Mouse (Mus musculus) kidney, postnatal 14 days (tissue): ENCODE data around the gene Tmem129.

ENCODE experiments used
- DNase-seq: peaks from one replicate; pipeline ENCODE4 v3.0.0; 2022; ENCODE audit warnings: mixed read lengths

Gene Tmem129

DNA sequence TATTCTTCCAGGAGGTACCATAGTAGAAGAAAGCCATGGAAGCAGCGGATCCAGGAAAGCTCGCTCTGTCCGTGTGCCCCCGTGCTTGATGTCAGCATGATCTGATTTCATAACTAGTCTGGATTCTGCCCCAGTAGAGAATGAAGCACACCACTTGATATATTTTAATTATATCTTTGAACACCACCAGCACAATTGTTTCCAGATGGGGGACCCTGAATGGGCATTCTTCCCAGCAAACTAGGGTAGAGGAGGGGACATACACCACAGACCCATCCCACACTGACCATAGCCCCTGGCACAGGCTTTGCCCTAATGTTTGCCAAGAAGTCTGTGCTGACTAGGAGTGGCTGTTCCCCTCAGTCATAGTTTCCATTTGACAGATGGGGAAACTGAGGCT, 26.7 kb upstream of the Tmem129 start:
- no peak for DNase-seq

DNA sequence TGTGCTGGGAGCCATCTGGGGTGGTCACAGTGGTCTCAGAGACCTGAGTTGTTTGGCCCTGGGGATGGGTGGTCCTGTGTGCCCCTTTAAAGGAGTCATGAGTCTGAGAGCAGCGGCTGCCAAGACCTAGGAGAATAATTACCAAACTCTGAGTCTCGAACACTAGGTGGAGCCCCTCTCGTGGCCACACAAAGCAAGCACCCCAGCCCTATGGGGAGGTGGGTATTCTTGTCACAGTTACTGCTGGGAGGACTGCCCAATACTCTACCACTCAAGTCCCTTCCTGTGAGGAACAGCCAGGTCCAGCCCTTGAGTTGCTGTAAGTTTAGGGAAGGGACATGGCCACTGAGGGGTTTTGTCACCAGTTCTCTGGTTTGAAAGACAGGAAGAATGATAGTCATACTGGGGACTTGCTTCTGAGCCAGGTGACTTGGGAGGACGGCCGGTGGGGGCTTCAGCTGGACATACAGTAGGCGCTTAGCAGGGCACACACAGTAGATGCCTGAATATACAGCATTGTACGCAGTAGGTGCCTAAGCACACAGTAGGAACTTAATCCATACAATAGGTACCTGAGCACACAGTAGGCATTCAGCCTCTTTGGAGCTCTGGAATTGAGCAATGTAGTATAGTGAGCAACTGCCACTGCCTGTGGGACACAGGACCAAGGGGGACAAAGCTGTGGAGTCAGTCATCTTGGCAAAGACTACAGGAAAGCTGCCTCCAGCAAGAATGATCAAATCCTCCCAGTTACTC, 25.9 kb upstream of the Tmem129 start:
- DNase-seq = peak; percentile 82

DNA sequence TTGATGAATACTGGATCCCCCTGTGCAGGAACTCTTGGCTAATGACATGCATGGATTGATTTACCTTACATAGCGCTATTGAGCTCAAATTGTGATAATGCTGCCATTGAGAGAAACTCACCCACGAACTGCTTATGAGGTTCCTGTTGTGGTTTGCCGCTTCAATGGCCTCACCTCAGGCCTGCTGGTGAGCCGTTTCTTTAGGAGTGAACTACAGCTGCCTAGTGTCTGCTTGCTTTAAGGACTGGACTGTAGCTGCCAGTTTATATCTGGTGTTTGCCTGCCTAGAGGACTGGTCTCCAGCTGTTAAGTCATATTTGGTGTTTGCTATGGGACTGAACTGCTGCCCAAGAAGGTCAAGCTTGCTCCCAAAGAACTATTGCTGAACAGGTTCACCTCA, 24.7 kb upstream of the Tmem129 start:
- no peak for DNase-seq

DNA sequence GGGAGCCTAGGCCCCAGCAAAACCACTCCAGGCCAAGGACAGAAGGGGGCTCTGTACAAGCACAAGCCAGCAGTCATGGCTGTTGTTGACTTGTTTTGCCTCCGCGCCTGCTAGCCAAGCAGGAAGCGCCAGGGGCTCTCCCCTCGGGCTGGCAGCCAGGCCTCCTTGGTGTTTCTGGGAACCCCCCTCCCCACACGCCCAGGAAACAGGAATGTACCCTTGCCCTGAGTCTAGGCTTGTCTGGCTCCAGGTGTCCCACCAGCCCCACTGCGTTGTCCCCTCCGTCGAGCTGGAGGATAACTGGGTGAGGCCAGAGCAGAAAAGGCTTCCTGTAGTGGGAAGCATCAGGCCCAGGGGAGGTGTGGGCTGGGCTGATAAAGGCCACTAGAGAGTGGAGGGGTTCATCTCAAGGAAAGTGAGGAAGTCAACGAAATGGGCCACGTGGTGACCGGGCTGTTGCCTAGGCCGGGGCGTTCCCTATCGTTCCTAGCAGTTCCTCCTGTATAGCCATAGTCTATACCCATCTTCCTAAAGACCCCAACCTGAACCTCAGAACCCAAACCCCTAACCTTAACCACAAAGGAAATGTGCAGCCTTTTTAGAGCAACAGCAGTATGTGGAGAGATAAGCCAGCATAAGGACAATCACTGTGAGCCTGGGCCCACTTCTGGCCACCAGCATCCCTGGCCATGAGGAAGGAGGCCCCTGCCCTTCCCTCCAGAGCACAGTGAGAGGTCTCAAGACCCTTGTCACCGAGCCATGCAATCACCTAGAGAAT, 23.6 kb upstream of the Tmem129 start:
- no peak for DNase-seq

DNA sequence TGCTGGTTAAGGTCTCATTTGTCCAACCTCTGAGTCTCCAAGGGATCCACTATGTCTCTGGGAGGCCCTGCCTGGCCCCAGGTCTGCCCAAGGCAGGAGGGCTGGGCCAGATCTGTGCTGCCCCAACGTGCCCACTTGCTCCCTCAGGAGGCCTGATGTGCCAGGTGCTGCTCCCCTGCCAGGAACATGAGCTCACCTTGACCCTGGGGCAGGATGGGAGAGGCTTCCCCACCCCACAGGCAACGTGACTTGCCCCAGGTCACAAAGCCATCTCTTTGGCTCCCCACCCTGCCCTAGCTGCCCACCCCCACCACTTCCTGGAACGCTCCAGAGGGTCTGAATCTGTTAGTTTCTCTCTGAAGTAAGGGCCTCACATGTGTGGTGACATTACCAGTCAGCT, 22.8 kb upstream of the Tmem129 start:
- no peak for DNase-seq

DNA sequence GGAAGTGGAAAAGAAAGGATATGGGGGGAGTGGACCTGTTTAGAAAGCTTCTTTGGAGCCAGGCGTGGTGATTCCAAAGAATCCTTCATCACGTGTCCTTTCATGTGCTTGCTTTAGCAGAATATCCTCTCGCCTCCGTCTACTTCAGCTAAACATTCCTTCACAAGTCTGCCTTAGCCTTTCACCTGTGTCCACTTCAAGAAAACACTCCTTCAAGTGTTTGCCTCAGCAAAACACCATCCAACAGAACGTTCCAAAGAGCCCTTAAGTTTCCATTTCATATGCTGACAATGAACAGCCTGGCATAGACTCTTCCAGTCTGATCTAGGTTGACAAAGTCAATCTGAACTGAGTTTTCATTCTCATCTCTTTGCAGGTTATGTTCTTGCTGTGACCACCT, 20.0 kb upstream of the Tmem129 start:
- DNase-seq = no peak

DNA sequence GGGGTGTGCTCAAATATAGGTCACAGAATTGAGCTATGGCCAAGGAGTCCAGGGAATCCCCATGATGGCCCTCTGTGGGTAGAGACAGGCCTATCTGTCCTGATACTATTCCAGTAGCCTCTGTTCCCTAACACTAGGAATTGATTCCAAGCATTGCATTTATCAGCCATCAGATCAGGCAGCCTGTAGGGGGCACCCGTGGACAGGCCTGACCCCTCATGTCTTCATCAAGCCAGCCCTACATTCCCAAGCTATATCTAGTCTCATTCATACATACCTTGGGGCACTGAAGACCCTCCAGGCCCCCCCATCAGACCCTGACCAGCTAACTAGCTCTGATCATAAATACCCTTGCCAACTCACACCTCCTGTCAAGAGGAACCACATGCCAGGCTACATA, 17.7 kb upstream of the Tmem129 start:
- DNase-seq = peak; percentile 78

DNA sequence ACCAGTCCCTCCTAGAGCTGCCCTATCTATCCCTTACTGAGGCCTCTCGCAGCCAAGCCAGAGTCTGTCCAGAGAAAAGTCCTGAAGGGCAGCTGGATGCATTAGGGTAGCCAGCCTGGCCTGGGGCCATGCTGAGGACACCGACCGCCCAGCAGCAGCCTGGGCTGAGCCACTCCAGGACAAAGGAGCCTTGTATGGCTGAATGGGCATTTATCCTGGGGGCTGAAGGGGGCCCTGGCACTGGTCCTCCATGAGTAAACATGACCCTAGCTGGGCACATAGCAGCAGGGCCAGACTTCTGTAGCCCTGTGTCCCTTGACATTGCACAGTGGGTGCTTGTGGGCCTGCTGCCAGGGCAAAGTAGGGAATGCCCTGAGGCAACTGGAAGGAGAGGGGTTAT, 16.2 kb upstream of the Tmem129 start:
- DNase-seq = no peak

DNA sequence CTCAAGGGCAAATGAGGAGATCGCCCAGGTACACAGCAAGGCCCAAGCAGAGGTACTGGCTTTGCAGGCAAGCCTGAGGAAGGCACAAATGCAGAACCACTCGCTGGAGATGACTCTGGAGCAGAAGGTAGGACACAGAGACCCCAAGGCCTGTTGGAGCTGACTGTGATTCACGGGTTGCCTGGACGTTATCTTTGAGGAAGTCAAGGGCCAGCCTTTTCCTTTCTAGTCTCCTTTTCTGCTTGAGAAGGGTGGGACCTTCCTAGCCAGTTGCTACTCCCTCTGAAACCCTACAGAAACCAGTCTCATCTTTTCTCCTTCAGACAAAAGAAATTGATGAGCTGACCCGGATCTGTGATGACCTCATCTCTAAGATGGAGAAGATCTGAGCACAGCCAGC, 13.4 kb upstream of the Tmem129 start:
- no peak for DNase-seq

DNA sequence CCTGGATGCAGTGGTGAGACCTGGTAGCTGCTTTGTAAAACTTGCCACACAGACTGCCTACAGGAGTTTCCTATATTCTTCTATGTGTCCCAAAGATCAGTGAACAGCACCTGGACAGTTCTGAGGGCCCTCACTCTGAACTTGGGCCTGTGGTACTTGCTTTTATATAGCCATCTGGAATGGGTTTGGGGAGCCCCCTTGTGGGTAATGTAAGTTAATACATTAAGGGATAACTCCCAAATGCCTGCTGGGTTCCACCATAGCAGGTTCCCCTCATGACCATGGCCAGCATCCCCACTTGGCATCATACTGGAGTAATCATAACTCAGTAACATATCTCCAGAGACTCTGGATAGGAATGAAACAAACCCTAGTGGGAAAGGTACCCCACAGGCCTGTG, 10.0 kb upstream of the Tmem129 start:
- peak; percentile 37 for DNase-seq

DNA sequence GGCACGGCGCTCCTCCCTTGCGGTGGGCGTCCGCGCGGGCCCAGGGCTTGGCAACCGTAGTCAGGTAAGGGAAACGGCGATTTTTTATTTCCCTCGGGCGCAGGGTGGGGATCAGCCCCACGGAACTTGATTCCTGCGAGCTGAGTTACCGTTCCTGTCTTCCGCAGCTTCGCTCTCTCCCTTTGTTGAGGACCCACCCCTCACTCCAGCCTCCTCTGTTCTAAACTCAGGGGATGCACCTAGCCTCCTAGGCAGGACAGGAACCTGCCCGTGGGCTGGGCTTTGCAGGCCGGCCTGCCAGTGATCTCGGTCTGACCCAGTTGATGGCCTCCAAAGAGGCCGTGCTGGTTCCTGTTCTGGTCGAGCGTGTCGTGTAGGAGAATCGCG, 441 bp upstream of the Tmem129 start:
- no peak for DNase-seq

DNA sequence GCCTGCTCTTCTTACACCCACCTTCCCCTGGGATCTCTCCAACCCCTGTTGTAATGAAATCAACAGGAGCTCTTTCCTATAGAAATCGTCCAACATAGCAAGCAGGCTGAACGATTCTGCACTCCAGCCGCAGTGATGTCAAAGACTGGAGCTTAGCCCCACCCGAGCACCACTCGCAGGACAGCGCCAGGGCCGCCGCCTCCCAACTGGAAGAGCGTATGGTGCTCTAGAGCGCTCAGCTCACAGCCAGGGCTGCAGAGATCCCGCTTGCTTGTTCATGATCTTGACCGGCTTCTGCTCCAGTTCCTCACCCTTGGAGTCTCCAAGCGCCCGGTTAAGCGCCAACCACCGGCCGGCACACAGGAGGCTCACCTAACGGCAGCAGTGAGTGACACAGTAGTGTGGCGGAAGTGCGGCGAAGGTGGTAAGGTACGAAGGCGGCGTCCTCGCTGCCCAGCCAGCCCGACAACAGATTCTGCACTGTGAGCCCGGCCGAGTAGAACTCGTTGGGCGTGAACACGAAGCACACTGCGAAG, 897 bp downstream of the Tmem129 start:
- no peak for DNase-seq

DNA sequence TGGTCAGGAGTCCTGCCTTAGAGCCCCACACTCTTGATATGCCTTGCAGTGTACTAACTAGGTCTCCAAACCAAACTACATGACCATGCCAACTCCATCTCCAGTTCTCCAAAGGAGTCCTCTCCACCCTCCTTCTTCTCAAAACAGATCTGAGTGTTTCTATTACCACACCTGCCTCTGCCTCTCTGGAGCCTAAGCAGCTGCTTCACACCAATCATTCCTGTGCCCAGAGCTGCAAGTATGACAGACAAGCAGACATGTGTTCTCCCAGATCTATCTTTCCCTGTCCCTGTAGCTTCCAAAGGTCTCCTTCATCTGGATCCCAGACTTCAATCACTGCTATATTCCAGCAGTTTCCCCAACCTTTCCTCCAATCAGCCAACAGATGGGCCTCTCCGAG, 1.5 kb downstream of the Tmem129 start:
- no peak for DNase-seq

DNA sequence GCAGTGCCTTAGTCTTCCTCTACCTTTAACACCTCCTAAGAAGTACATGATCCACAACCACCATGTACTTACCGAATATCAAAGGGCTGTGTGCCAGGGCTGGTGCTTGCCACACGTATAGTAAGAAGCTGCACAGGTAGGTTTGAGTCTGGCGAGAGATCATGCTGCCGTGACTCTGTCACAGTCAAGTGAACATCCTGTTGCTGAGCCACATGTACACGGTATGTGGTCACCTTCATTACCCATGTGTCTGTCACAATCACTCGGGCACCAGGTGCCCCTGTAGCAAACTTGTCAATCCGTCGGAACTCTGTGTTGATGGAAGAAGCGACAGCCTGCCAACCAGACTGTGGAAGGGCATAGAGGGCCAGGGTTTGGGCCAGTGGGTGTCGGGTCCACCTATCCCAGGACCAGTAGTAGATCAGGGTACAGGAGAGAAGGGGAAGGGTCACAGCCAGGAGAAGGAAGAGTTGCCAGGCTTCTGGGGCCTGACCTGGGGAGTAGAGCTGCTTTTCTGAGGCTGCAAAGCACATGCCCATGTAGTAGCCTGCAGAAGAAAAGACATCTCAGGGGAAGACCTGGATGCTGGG, 2.9 kb downstream of the Tmem129 start:
- DNase-seq = no peak

DNA sequence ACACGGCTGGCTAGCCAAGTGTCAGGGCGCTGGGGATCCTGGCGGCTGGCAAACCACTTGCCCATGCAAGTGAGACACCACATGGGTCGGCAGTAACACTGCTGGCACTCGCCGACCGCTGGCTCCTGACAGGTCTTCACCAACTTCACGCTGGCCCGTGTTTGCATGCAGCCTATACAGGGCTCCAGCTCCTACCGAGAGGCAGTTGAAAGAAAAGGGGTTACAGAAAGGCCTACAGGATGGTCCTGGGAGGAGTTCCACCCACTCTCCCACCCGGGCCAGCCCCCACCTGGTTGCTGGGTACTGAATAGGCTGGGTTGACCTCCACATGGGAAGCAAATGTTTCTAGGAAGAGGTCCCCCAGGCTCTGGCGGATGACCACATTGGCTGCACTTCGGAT, 3.8 kb downstream of the Tmem129 start:
- DNase-seq = no peak

DNA sequence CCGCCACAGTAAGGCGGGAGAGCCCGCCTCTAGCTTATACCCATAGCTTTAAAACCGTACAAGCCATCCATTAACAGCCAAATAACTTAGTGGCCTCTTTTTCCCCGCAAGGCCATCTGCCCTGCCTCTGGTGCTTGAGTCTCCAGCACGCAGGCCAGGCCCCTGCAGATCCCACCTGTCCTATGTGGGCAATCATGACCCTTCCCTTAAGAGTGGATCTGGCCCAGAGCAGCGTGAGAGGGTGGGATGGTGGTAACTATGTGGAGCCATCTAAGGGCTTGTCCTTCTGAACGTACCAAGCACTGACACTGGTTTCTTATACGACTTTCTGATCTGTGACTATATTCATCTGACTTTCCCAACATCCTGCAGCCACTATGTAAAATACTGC, 5.4 kb downstream of the Tmem129 start:
- DNase-seq = no peak

DNA sequence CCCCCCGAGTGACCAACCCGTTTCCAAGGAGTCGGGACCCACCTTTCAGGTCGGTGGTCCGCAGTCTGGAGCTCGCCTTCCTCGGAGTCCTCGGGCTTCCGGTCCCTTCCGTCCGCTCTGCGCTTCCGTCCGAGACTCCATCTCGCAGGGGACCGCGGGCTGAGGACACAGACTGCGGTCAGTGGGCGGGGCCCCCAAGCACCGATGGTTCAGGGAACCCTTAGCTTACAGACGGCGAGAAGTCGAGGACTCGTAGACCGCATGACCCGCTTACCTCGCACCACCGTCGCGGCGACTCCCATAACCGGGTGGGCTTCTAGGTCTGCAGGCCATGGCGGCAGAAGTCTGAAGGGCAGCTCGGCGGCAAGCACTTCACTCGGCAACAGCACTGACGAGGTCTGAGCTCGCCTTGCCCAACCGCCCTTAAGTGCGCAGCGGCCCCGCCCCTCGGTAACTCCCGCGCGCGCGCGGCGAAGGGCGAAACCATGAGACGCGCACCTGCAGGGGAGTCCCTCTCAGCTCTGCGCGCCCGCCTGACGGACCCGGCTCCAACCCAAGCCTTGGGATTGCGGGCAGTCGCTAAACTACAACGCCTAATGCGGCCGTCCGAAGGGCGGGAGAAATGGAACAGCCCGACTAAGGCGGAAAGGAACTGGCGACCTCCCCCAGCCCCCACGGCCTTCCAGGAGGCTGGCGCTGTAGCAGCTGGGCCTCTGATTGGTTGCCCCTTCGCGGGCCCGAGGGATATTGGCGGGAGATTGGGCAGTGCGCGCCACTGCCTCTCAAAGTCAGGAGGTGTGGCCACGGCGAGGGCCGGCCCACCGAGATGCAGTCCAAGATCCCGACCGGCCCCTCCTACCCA, 6.1 kb downstream of the Tmem129 start, which contains the start of gene Slbp:
TSS of gene Slbp (minus strand) at position 654 of the 862 bp plus-strand sequence.
- peak; percentile 98 for DNase-seq

DNA sequence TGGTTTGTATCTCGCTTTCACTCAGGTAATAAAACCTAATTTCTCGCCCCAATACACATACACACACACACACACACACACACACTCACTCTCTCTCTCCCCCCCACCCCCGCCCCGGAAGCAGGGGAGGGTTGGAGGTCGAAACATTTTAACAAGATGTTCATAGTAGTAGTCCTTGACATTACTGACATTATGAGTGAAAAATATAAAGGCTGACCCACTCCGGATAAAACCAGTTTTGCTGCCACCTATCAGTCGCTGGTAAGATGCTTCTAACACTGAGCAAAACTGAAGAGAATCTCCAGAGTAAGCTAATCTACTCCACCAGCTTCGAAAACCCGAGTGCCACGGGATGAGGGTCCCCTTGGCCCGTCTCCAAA, 6.7 kb downstream of the Tmem129 start:
- no peak for DNase-seq

DNA sequence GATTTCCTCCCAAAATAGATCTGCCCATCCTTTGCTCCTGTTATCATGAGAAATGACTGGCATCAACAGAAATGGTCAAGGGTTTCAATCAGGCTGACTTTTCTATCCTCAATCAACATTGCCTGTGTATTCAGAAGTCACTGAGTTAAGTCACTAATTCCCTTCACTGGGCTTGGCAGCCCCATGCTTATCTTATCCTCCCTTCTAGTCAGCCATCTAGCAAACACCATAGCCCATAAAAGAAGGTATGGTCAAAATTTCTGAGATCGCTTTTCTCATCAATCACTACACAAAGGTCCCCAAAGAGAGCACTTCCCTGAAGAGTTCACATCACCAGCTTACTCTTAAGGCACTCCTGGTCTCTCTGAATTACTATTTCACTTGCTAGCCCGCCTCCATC, 7.2 kb downstream of the Tmem129 start:
- DNase-seq = no peak

DNA sequence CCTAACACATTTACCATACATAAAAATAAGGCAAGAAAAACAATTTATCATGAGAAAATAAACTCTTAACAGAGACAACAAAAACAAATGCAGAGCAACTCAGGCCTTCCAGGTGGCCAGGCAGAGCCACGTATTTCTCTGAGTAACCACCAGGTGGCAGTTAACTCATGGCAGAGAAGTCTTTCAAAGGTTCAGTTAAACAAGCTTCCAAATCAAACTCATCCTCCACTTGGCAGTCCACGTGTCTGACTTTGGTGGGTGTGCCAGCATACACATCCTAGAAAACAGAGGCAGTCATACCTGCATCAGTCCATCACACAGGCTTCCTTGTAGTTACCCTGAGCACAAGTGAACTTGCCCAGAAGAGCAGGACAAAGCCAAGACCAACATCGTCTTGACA, 17.6 kb downstream of the Tmem129 start:
- DNase-seq = peak; percentile 58

DNA sequence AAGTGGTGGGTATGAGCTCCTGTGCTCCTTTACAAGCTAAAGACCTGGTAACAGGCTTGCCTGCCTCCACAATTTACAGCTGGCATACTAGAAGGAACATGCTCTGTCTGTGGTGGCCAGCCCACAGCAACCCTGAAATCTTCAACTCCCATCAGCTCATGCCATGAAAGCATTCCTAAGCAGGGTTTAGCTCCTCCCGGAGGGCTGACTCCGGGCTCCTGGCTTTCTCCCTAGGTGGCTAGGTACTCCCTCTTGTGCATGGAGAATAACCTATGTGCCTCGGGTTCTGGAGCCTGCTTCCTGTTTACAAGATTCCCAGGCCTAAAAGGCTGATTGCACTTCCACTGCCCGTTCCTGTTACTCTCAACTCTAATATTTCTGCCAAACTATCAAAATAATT, 19.4 kb downstream of the Tmem129 start:
- DNase-seq = no peak

DNA sequence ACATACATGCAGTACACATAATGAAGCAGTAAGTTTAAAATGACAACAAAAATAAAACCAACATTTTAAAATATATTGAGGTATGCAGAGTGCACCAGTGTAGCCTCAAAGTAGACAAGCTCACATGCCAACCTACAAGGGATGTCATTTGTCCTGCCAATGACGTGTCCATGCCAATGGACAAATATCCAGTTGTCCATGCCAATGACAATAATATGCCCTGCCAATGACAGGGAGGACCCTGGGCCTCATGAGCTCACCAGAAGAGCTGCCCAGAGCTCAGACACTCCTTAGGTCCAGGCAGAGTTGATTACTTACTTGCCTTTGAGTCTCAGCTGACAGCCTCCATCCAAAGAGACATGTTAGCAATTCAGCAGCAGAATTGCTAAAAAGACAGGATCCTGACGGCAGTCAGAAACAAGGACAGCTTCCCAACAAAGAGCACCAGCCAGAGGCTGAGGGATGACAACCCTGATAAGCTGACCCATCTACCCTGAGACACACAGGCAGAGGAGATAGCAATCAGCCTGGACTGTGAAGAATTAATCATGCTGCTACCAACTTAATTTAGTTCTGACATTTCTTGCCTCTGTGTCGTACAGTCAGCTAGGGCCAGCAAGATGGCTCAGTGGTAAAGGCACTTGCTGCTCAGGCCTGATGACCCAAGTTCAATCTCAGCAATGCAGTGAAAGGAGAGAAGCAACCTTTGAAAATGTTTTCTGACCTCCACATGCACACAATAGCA, 20.4 kb downstream of the Tmem129 start:
- no peak for DNase-seq
